Mouse (Mus musculus) lung, adult 18-20 months (tissue): ENCODE measurements around the gene Cmah.
"Not testable (repeated sequence)": the region's sequence is repeated elsewhere in the genome, so short reads cannot be mapped to it uniquely, and the experiment has no call there.

Source experiments
- DNase-seq, 2 experiments: peaks; one replicate each; pipeline ENCODE4 v3.0.0; 2022; ENCODE audit warnings: mixed read lengths in 2 of 2

The Cmah gene

GRCm38 (mm10) chr13:24342091-24342490 lies 14.9 kb downstream of the Cmah start:
- no peak for DNase-seq

DNA sequence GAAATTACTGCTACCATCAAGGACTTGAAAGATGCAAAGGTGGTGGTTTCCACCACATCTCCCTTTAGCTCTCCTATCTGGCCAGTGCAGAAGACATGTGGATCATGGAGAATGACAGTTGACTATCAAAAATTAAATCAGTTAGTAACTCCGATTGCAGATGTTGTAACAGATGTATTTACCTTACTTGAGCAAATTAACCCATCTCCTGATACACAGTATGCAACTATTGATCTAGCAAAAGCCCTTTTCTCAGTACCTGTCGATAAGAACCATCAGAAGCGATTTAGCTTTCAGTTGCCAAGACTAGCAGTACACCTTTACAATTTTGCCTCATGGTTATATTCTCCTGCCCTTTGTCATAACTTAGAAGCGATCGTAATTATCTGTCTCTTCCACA lies 25.8 kb downstream of the Cmah start:
- DNase-seq: no peak

DNA sequence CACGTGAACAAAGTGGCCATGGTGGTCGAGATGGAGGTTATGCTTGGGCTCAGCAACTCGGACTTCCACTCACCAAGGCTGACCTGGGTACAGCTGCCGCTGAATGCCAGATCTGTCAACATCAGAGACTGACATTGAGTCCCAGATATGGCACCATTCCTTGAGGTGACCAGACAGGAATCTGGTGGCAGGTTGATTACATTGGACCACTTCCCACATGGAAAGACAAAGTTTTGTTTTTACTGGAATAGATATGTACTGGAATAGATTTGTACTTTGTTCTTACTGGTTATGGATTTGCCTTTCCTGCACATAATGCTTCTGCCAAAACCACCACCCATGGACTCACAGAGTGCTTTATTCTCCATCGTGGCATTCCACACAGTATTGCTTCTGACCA lies 27.5 kb downstream of the Cmah start:
- DNase-seq: no peak

DNA sequence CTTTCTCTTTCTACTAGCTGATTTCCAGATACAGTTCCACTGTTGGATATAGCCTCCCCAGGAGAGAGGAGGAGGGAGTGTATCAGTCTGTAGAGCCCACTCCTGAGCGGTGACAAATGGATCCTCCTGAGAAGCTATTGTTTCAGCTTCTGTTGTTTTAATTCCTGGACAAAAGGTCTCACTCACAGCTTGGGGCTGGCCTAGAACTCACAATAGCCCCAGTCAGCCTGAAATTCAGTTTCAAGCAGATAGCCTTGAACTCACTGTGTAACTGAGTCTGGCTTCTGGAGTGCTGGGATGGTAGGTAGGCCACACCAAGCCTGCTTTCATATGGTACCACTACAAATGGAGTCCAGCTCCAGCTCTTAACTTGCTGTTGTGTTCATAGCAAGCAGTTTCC lies 32.0 kb downstream of the Cmah start:
- DNase-seq: no peak

GRCm38 (mm10) chr13:24365191-24365590 lies 38.0 kb downstream of the Cmah start:
- DNase-seq: no peak

DNA sequence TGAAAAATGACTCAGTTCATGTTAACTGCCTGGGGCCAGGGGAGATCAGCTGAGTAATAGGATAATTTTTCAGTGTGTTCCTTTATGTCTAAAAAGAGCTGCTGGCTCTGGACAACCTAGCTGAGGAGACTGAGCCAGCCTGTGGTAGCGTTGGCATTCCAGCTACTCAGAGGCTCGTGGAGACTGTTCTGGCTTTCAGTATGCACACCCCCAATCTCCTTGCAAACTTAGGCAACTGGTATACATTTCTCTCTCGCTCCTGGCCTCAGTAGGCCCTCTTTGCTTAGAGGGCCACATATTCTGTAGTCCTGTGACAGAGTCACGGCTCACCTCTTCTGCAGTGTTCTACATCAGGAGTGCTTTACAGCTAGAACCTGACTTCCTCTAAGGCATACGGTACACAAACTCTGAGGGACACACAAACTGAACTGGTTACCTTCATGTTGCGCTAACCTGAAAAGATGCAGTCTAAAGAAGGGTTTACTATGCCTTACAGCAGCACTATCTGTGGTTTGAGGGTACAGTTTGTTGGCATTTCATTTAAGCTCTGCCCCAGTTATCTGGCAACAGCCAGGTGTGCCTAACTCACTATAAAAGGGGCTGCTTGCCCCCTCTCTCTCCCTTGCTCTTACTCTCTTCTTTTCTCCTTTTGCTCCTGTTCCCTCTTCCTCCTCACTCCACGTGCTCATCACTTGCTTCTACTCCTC lies 45.8 kb downstream of the Cmah start:
- DNase-seq: no peak

DNA sequence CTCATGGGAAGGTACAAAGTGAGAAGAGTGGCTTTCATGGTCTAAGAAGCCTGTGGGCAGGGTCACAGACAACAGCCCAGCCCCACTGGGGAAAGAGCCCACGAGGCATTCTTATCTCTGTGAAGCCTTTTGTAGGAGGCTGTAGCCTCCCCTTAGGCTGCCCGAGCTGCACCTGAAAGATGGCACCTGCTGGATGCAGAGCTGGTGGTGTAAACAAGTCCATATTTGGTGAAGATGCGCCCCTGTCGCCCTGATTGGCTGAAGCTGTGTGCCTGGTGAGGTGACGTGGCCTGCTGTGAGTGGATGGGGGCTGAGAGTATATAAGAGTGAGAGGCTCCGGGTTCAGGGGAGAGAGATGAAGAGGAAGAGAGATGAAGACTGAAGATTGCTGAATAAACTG lies 47.4 kb downstream of the Cmah start:
- not testable (repeated sequence) for DNase-seq

DNA sequence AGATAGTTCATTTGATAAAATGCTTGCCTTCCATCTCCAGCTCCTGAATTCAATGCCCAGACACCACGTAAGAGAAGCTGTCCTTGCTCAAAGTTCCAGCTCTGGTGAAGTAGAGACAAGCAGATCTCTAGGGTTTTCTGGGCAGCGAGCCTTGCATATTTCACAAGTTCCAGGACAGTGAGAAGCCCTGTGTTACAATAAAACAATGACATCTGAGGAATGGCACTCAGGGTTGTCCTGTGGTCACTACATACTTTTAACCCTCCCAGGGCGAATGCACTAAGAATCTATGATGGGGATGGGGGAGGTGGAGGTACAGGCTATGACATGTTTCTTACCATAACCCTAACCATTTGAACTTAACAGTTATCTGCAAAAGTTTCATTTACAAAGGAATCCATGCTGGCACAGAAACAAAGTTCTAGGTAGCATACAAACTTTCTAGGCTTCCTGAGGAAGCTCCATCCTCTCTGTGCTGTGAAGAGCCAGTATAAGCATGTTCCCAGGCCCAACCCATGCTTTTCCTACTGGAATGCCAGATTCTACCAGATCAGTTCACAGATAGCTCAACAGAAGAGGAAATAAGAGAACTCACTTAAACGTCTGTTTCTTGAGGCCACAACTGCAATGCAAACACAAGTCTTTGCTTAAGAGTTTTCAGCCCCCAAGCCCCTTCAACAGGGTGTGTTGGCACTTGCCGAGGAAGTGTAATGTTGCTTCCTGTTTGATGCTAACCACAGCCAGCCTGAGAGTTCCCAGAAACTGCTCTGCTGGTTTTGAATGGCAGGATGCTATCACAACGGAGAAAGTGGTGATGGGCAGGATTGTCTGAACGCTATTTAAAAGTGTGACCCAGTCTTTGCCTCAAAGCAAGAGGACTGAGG lies 48.4 kb downstream of the Cmah start:
- peak; percentile 14 to 21 for DNase-seq

DNA sequence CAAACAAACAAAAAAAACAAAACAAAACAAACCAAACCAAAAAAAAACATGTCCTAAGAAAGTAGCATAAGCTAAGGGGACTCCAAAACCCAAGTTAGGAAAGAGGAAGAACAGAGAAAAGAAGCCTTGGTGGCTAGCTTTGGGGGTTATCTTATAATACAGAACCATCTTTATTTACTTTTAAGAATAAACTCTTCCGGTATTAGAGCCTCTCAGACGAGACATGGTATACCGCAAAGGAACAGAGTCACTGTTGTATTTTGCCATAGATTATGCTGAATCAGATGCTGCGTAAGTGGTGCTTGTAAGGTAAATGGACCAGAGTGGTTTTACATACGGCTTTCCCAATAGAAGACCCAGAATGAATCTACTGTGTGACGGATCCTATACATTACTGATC lies 53.5 kb downstream of the Cmah start:
- DNase-seq: no peak

- DNase-seq: no peak
Observed at GRCm38 (mm10) chr13:24383885-24384284, 56.7 kb downstream of the Cmah start.

GRCm38 (mm10) chr13:24391892-24392291 lies 64.7 kb downstream of the Cmah start:
- no peak for DNase-seq

- DNase-seq: no peak
Observed at GRCm38 (mm10) chr13:24392655-24393054, 65.5 kb downstream of the Cmah start.

DNA sequence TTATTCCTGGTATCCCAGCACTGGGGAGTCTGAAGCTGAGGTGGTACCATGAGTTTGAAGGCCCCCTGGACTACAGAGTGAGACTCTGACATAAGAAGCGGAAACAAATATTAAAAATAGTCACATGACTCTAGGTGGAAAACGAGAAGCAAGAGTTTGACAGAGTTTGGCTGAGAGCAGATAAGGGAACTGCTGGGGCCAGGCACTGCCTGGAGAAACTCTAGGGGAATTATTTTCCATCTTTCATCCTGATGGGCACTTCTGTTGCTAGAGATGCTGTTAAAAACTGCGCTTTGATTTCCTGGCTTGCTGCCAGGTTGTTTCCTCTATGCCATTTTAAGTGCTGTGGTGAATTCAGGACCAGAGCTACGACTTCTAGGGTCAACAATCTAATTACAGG lies 65.9 kb downstream of the Cmah start:
- DNase-seq: no peak

DNA sequence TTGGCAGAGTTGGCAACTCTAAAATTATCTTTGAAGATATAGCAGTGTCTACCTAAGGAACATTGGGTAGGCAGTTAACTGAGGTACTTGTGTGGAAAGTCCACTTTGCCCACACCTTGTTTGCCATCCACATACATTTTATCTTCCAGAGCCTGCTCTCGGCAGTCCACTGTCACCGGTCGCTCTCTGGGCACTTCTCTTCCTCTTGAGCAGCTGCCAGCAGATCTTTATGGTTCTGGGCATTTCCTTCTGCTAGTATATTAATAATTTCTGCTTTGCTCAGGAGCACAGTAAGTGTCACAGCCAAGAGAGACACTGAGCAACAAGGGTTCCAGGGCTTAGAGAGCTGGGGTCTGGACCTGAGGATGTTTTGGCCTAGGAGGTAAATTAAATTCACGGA lies 68.6 kb downstream of the Cmah start:
- DNase-seq: no peak

- no peak for DNase-seq
Observed at GRCm38 (mm10) chr13:24397181-24397580, 70.0 kb downstream of the Cmah start.

DNA sequence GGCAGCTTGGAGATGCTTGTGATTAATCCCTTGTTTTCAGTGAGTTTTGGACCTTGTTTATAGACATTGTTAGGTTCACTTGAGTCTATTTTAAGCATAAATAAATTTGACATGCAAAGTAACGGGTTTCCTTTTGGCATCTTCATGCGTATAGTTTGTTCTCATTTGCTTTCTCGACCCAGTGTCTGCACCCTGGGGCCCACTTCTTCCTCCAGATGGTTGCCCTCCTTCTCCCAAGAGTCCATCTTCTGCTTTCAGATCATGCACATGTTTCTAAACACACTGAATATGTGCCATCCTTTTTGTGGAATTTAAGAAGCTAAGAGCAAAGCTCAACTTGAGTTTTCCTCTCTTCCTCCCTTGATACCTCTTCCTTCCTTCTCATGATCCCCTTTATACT lies 71.3 kb downstream of the Cmah start:
- no peak for DNase-seq

DNA sequence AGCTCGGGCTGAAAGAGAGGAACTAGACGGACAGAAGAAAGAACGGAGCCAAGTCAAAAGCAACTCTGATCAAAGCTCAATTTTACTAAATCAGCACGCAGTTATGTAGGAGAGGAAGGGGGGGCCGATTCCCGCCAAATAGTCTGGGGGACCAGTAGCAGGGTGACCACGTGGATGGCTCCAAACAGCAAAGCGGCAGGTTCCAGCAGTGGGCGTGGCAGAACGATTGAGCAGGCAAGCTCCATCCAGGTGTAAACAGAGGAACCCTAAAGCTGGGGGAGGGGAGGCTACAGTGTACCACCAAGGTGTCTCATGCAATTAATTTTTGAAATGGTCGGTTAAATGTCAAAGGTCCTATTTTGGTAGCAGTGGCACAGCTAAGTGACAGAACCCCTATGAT lies 74.6 kb downstream of the Cmah start:
- DNase-seq: not testable (repeated sequence)

- no peak for DNase-seq
Observed at GRCm38 (mm10) chr13:24403054-24403453, 75.8 kb downstream of the Cmah start.

GRCm38 (mm10) chr13:24406847-24407246 lies 79.6 kb downstream of the Cmah start:
- DNase-seq: no peak

DNA sequence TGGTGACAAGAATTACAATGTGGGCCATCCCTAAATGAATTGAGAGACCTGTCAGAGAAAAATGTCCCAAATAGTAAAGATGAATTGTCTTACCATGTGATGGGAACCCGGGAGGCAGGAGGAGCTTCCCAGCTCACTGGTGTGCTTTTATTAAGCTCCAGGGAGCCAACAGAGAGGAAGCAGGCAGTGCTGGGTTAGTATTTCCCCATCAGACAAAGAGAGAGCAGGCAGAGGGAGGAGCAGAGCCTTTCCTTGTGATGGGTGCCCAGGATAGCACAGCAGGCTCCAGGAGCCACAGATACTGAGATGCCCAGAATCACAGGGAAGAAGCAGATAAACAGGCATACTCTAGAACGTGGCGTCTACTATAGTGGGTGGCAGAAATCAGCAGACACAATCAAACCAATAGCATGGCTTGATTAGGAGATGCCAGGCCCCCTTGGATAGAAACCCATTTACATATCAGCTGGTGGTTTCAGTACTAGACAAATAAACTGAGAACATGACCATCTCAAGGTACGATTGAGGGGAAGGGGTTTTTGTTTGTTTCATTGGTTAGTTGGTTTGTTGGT lies 87.5 kb downstream of the Cmah start:
- no peak for DNase-seq

GRCm38 (mm10) chr13:24415506-24416206 lies 88.5 kb downstream of the Cmah start:
- DNase-seq: peak in 1 of 2 experiments; percentile 21

DNA sequence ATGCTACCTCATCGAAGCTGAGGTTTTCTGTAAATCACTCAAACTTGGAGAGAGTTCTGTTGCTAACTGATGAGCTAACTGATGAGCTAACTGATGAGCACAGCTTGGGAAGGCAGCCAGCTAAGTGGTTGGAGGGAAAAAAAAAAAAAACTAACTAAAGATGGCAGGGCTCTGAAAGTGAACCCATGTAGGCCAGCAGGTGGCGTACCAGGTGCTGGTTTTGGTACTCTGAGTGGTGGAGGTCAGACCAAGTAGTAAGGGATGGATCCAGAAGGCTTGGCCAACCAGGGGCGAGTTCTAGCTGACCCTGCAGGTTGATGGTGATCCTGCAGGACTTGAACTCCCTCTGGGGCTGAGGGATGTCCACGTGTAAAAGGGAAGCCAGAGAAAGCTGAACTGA lies 89.2 kb downstream of the Cmah start:
- DNase-seq: peak; percentile 36 to 61

DNA sequence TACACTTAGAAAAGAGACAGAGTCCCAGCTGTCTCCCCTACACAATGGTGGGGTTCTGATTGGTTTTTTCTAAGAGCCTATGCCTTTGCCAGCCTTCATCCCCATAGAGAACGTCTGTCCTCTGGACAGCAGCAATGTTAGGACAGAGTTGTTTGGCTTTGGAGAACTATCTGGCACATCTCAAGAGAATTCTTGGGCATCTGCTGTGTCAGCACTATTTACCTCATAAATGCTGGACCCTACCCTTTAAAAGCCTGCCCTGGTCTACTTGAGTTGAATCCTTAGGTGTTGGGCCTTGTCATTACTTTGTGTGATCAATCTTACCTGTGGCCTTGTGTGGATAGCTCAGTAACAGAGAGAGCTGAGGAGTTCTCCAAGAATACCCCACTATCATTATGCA lies 90.8 kb downstream of the Cmah start:
- DNase-seq: no peak
